26 mouse cellular contexts compared by ENCODE assay signal in genomic region chr10:30774396-30774795, GRCm38 (mm10). TPM values are rescaled to one million over a fixed set of nuclear protein-coding genes. Genes with fewer than 3 reads are reported as not detected.
DNase-seq lines count a peak whose midpoint lies in the region; ATAC-seq and TF ChIP-seq lines count a peak whose summit lies in the region.
"Had no signal": no experiment of that assay in that cellular context is flagged by ENCODE, and none has a peak within 500 bp of the region (broad histone marks: within the 10 kb centered on the region; RNA-seq: fewer than 3 reads in every experiment).

No protein-coding gene starts in this region.

- no peak for TF ChIP-seq CTCF in kidney, adult 2 months (conservative IDR thresholded peaks at IDR 0.05; ENCODE audit: insufficient read depth, insufficient read length, low read depth, low read length)
- no peak for TF ChIP-seq CTCF in small intestine, adult 2 months (IDR thresholded peaks at IDR 0.05; ENCODE audit: extremely low read depth, insufficient read length, insufficient replicate concordance, low read depth, low read length)

- whole genome bisulfite sequencing in forebrain, embryonic 13.5 days: 90% methylated on average over 2 of the region's 2 CpGs
- 88% methylated on average over 2 of the region's 2 CpGs for WGBS in forebrain, embryonic 14.5 days
- WGBS in kidney, adult 2 months: 42% methylated on average over 2 of the region's 2 CpGs
- 85% methylated on average over 2 of the region's 2 CpGs for WGBS in liver, embryonic 15.5 days (ENCODE audit: insufficient replicate concordance)
- 80% methylated on average over 2 of the region's 2 CpGs for WGBS in liver, embryonic 12.5 days (ENCODE audit: insufficient replicate concordance)
- 32% methylated on average over 2 of the region's 2 CpGs for WGBS in small intestine, adult 2 months

- TF ChIP-seq POLR2A in kidney, adult 2 months (IDR thresholded peaks at IDR 0.05; ENCODE audit: low read depth, low read length): no peak
- no peak for TF ChIP-seq POLR2A in small intestine, adult 2 months (IDR thresholded peaks at IDR 0.05; ENCODE audit: low read depth, low read length)

- ATAC-seq in forebrain, embryonic 13.5 days: no peak
- no peak for ATAC-seq in forebrain, embryonic 14.5 days
- ATAC-seq in liver, embryonic 15.5 days (ENCODE audit: insufficient read depth): no peak
- no peak for ATAC-seq in liver, embryonic 12.5 days
- ATAC-seq: CD4-positive, CD25-positive, alpha-beta regulatory T cell, adult 4 months; hindbrain, postnatal 0 days; intestine, embryonic 15.5 days had no signal

- H3K4me2 ChIP-seq in forebrain, embryonic 13.5 days: no peak overlapping the region
- no peak overlapping the region for H3K4me2 ChIP-seq in forebrain, embryonic 14.5 days (ENCODE audit: low read length)
- H3K4me2 ChIP-seq in liver, embryonic 15.5 days: no peak overlapping the region
- H3K4me2 ChIP-seq in liver, embryonic 12.5 days: no peak overlapping the region
- H3K4me2 ChIP-seq: embryonic facial prominence, embryonic 12.5 days; intestine, embryonic 15.5 days; kidney, embryonic 15.5 days; limb, embryonic 12.5 days had no signal

- H3K4me3 ChIP-seq in forebrain, embryonic 13.5 days: no peak overlapping the region
- H3K4me3 ChIP-seq in forebrain, embryonic 14.5 days (ENCODE audit: low read depth, low read length): no peak overlapping the region
- no peak overlapping the region for H3K4me3 ChIP-seq in kidney, adult 2 months (ENCODE audit: insufficient read depth, low read depth, low read length)
- no peak overlapping the region for H3K4me3 ChIP-seq in liver, embryonic 15.5 days (replicated peaks)
- no peak overlapping the region for H3K4me3 ChIP-seq in liver, embryonic 12.5 days
- H3K4me3 ChIP-seq in small intestine, adult 2 months (ENCODE audit: low read depth, low read length): no peak overlapping the region
- H3K4me3 ChIP-seq: embryonic facial prominence, embryonic 12.5 days; intestine, embryonic 15.5 days; kidney, embryonic 15.5 days; left cerebral cortex, adult 2 months; limb, embryonic 12.5 days had no signal

- no peak for DNase-seq in forebrain, embryonic 14.5 days (ENCODE audit: low spot score)
- DNase-seq in kidney, adult 2 months: peak; percentile 65
- no peak for DNase-seq in kidney, postnatal 25 days
- DNase-seq: adrenal gland, postnatal 25 days; cerebellum, adult 8-10 months; embryo, embryonic 11 days; gastrocnemius, postnatal 10 days; heart, postnatal 14 days; lung, adult 2 months; lung, postnatal 10 days; midbrain, embryonic 14.5 days; right cerebral cortex, postnatal 4 days; thymus, adult 2 months; thymus, postnatal 36 days had no signal

- H3K36me3 ChIP-seq in forebrain, embryonic 13.5 days (ENCODE audit: poor library complexity, severe bottlenecking): no peaks in the 10 kb centered on the region
- H3K36me3 ChIP-seq in forebrain, embryonic 14.5 days (ENCODE audit: control insufficient read depth, insufficient read depth, low read length): no peaks in the 10 kb centered on the region
- H3K36me3 ChIP-seq in kidney, adult 2 months (ENCODE audit: control insufficient read depth, insufficient read depth, low read length): no peaks in the 10 kb centered on the region
- peaks cover 14% of the 10 kb centered on the region for H3K36me3 ChIP-seq in liver, embryonic 15.5 days (replicated peaks)
- peaks cover 12% of the 10 kb centered on the region; the same call in 1 of the 2 replicates for H3K36me3 ChIP-seq in liver, embryonic 12.5 days
- H3K36me3 ChIP-seq in small intestine, adult 2 months (ENCODE audit: control insufficient read depth, insufficient read depth, low read length): no peaks in the 10 kb centered on the region
- H3K36me3 ChIP-seq: embryonic facial prominence, embryonic 12.5 days; intestine, embryonic 15.5 days; kidney, embryonic 15.5 days had no signal

- H3K27me3 ChIP-seq in forebrain, embryonic 13.5 days: no peaks in the 10 kb centered on the region
- no peaks in the 10 kb centered on the region for H3K27me3 ChIP-seq in forebrain, embryonic 14.5 days (replicated peaks; ENCODE audit: control insufficient read depth, insufficient read depth, low read length)
- H3K27me3 ChIP-seq in kidney, adult 2 months (replicated peaks; ENCODE audit: control insufficient read depth, insufficient read depth, low read length): no peaks in the 10 kb centered on the region
- H3K27me3 ChIP-seq in liver, embryonic 15.5 days: no peaks in the 10 kb centered on the region
- H3K27me3 ChIP-seq in liver, embryonic 12.5 days (replicated peaks): no peaks in the 10 kb centered on the region
- no peaks in the 10 kb centered on the region for H3K27me3 ChIP-seq in small intestine, adult 2 months (ENCODE audit: control insufficient read depth, insufficient read depth, low read length)
- H3K27me3 ChIP-seq: embryonic facial prominence, embryonic 12.5 days; intestine, embryonic 15.5 days; kidney, embryonic 15.5 days; limb, embryonic 12.5 days had no signal

- 0 out of 2 replicates have a peak, but pooled peaks cover 6% of the 10 kb centered on the region for H3K4me1 ChIP-seq in forebrain, embryonic 13.5 days
- no peaks in the 10 kb centered on the region for H3K4me1 ChIP-seq in forebrain, embryonic 14.5 days (ENCODE audit: control insufficient read depth, insufficient read depth, low read length)
- H3K4me1 ChIP-seq in kidney, adult 2 months (ENCODE audit: control insufficient read depth, insufficient read depth, low read length): peaks cover 12% of the 10 kb centered on the region
- H3K4me1 ChIP-seq in liver, embryonic 15.5 days (replicated peaks): no peaks in the 10 kb centered on the region
- peaks cover 27% of the 10 kb centered on the region for H3K4me1 ChIP-seq in liver, embryonic 12.5 days
- H3K4me1 ChIP-seq in small intestine, adult 2 months (ENCODE audit: control insufficient read depth, insufficient read depth, insufficient read length, low read length): peaks cover 9% of the 10 kb centered on the region; the same call in 1 of the 2 replicates
- H3K4me1 ChIP-seq: embryonic facial prominence, embryonic 12.5 days; limb, embryonic 12.5 days had no signal

- 0 out of 2 replicates have a peak overlapping the region, but pooled peaks have one; percentile 14 for H3K27ac ChIP-seq in forebrain, embryonic 13.5 days
- H3K27ac ChIP-seq in forebrain, embryonic 14.5 days (ENCODE audit: low read depth, low read length): no peak overlapping the region
- peak overlapping the region; percentile 86; the same call in 1 of the 2 replicates for H3K27ac ChIP-seq in kidney, adult 2 months (ENCODE audit: insufficient read depth, low read depth, low read length)
- peak overlapping the region; percentile 15; the same call in 1 of the 2 replicates for H3K27ac ChIP-seq in liver, embryonic 15.5 days (replicated peaks)
- no peak overlapping the region for H3K27ac ChIP-seq in liver, embryonic 12.5 days
- peak overlapping the region; percentile 50; the same call in 1 of the 2 replicates for H3K27ac ChIP-seq in small intestine, adult 2 months (ENCODE audit: insufficient read depth, low read depth, low read length)
- H3K27ac ChIP-seq: embryonic facial prominence, embryonic 12.5 days; hindbrain, postnatal 0 days; intestine, embryonic 15.5 days; kidney, embryonic 15.5 days; left cerebral cortex, adult 2 months; limb, embryonic 12.5 days; macrophage had no signal

- H3K9ac ChIP-seq in forebrain, embryonic 13.5 days: no peak overlapping the region
- H3K9ac ChIP-seq in forebrain, embryonic 14.5 days (ENCODE audit: low read length): no peak overlapping the region
- no peak overlapping the region for H3K9ac ChIP-seq in liver, embryonic 15.5 days
- H3K9ac ChIP-seq in liver, embryonic 12.5 days: no peak overlapping the region
- H3K9ac ChIP-seq: embryonic facial prominence, embryonic 12.5 days; intestine, embryonic 15.5 days; kidney, embryonic 15.5 days; limb, embryonic 12.5 days had no signal

- H3K9me3 ChIP-seq in forebrain, embryonic 13.5 days (replicated peaks): no peaks in the 10 kb centered on the region
- H3K9me3 ChIP-seq in forebrain, embryonic 14.5 days (replicated peaks; ENCODE audit: control insufficient read depth, low read length): no peaks in the 10 kb centered on the region
- no peaks in the 10 kb centered on the region for H3K9me3 ChIP-seq in liver, embryonic 15.5 days (replicated peaks)
- no peaks in the 10 kb centered on the region for H3K9me3 ChIP-seq in liver, embryonic 12.5 days (replicated peaks)
- H3K9me3 ChIP-seq: embryonic facial prominence, embryonic 12.5 days; intestine, embryonic 15.5 days; kidney, embryonic 15.5 days; limb, embryonic 12.5 days had no signal

RNA-seq across cellular contexts. Expression of gene Ncoa7, which starts 28.7 kb away (rescaled TPM):
- 8.8 TPM in 2 replicates for polyA plus RNA-seq in forebrain, embryonic 13.5 days (2015; fragmentation: Nextera tagmentation; extraction: Ambion mirVana)
- 7.1 and 10.3 TPM in 2 replicates for polyA plus RNA-seq in forebrain, embryonic 14.5 days (2014; fragmentation: Nextera tagmentation; extraction: Ambion mirVana)
- polyA plus RNA-seq in kidney, adult 2 months (2012; rRNA removed): 14.4 and 18.6 TPM in 2 replicates
- polyA plus RNA-seq in liver, embryonic 15.5 days (2015; fragmentation: Nextera tagmentation; extraction: Ambion mirVana): 10.2 and 12.2 TPM in 2 replicates
- 12.9 and 14.2 TPM in 2 replicates for polyA plus RNA-seq in liver, embryonic 12.5 days (2016; fragmentation: Nextera tagmentation; extraction: Ambion mirVana)
- 1.2 and 2.4 TPM in 2 replicates for polyA plus RNA-seq in small intestine, adult 2 months (2012; rRNA removed)

Comparison
In these comparisons a context has a peak if more than half of its experiments do, and no peak if none do; other contexts are left out.
1. H3K27ac ChIP-seq: peak in forebrain, embryonic 13.5 days (single experiment), kidney, adult 2 months (single experiment), liver, embryonic 15.5 days (single experiment) and small intestine, adult 2 months (single experiment); none in forebrain, embryonic 14.5 days (single experiment) and liver, embryonic 12.5 days (single experiment).